Mouse (Mus musculus) CD4-positive naive resting alpha-beta T cell, adult 76 days (primary cell): Measurements from ENCODE around the gene 1810009A15Rik. TPM values are rescaled to one million over a fixed set of nuclear protein-coding genes. Genes with fewer than 3 reads are reported as not detected.

Source experiments
- total RNA-seq: library from RNA; stranded (reverse); gene quantifications from one replicate; pipeline ENCODE4 v1.2.4, GENCODE M21; 2023

1810009A15Rik gene
- total RNA-seq: 25.8 TPM

GRCm38 (mm10) chr19:8888511-8889385 is at the start of gene 1810009A15Rik, which contains the start of gene Gm49416:
Gene 1810009A15Rik (plus strand): TSS chr19:8888853.
Gene Gm49416 (plus strand): TSS chr19:8888926.

GRCm38 (mm10) chr19:8839103-8839907 is 49.3 kb upstream of the 1810009A15Rik start, which contains the start of gene Gng3:
Gene Gng3 (minus strand): TSS chr19:8839194.

GRCm38 (mm10) chr19:8850402-8850901 is 38.2 kb upstream of the 1810009A15Rik start, which contains the start of gene Lrrn4cl:
Gene Lrrn4cl (plus strand): TSS chr19:8850768.

GRCm38 (mm10) chr19:8871267-8872186 is 17.1 kb upstream of the 1810009A15Rik start, which contains the start of gene Ubxn1:
Gene Ubxn1 (plus strand): TSS chr19:8871496.

GRCm38 (mm10) chr19:8880311-8881033 is 8.2 kb upstream of the 1810009A15Rik start, which contains the start of gene Uqcc3:
Gene Uqcc3 (minus strand): TSS chr19:8880923.

GRCm38 (mm10) chr19:8883616-8884015 is 5.0 kb upstream of the 1810009A15Rik start, which contains the start of the genes Lbhd1 and Gm49403:
Gene Lbhd1 (plus strand): TSS chr19:8883732.
Gene Gm49403 (plus strand): TSS chr19:8883930.

GRCm38 (mm10) chr19:8892829-8893766 is 4.4 kb downstream of the 1810009A15Rik start, which contains the start of gene Ints5:
Gene Ints5 (plus strand): TSS chr19:8893005.

GRCm38 (mm10) chr19:8897865-8898495 is 9.3 kb downstream of the 1810009A15Rik start, which contains the start of gene Ganab:
Gene Ganab (plus strand): TSS chr19:8898071.

GRCm38 (mm10) chr19:8920073-8920736 is 31.6 kb downstream of the 1810009A15Rik start, which contains the start of gene B3gat3:
Gene B3gat3 (plus strand): TSS chr19:8920374.

GRCm38 (mm10) chr19:8929224-8930088 is 40.8 kb downstream of the 1810009A15Rik start, which contains the start of the genes Rom1 and Eml3:
Gene Rom1 (minus strand): TSS chr19:8929356.
Gene Eml3 (plus strand): TSS chr19:8929552.

Other genes starting within 250 kb of the 1810009A15Rik start
- not detected for gene Chrm1, start 225.1 kb upstream of the 1810009A15Rik start, total RNA-seq
- gene Slc3a2, start 165.5 kb upstream of the 1810009A15Rik start, total RNA-seq: 200 TPM
- gene Wdr74, start 153.0 kb upstream of the 1810009A15Rik start, total RNA-seq: 89.2 TPM
- gene 1700092M07Rik, start 148.1 kb upstream of the 1810009A15Rik start, total RNA-seq: 2.3 TPM
- 265 TPM for gene Stx5a, start 147.4 kb upstream of the 1810009A15Rik start, total RNA-seq
- 559 TPM for gene Nxf1, start 131.8 kb upstream of the 1810009A15Rik start, total RNA-seq
- 30.8 TPM for gene Tmem223, start 117.9 kb upstream of the 1810009A15Rik start, total RNA-seq
- 61.1 TPM for gene Tmem179b, start 114.4 kb upstream of the 1810009A15Rik start, total RNA-seq
- gene Taf6l, start 102.4 kb upstream of the 1810009A15Rik start, total RNA-seq: 9.8 TPM
- gene Polr2g, start 90.3 kb upstream of the 1810009A15Rik start, total RNA-seq: 50.4 TPM
- 0.26 TPM for gene Zbtb3, start 86.3 kb upstream of the 1810009A15Rik start, total RNA-seq
- 21.2 TPM for gene Ttc9c, start 69.5 kb upstream of the 1810009A15Rik start, total RNA-seq
- gene Hnrnpul2, start 68.8 kb upstream of the 1810009A15Rik start, total RNA-seq: 101 TPM
- 16.0 TPM for gene AC129217.1, start 59.1 kb upstream of the 1810009A15Rik start, total RNA-seq
- 37.6 TPM for gene Bscl2, start 51.4 kb upstream of the 1810009A15Rik start, total RNA-seq
- not detected for gene Gng3, start 49.7 kb upstream of the 1810009A15Rik start, total RNA-seq
- 0.91 TPM for gene Lrrn4cl, start 38.1 kb upstream of the 1810009A15Rik start, total RNA-seq
- 116 TPM for gene Ubxn1, start 17.4 kb upstream of the 1810009A15Rik start, total RNA-seq
- 36.2 TPM for gene Uqcc3, start 7.9 kb upstream of the 1810009A15Rik start, total RNA-seq
- gene Lbhd1, start 5.1 kb upstream of the 1810009A15Rik start, total RNA-seq: 9.4 TPM
- gene Gm49403, start 4.9 kb upstream of the 1810009A15Rik start, total RNA-seq: not detected
- 3.8 TPM for gene Gm49416, start 73 bp downstream of the 1810009A15Rik start, total RNA-seq
- 18.6 TPM for gene Ints5, start 4.2 kb downstream of the 1810009A15Rik start, total RNA-seq
- 134 TPM for gene Ganab, start 9.2 kb downstream of the 1810009A15Rik start, total RNA-seq
- gene B3gat3, start 31.5 kb downstream of the 1810009A15Rik start, total RNA-seq: 41.9 TPM
- 3.0 TPM for gene Rom1, start 40.5 kb downstream of the 1810009A15Rik start, total RNA-seq
- 70.7 TPM for gene Eml3, start 40.7 kb downstream of the 1810009A15Rik start, total RNA-seq
- gene Mta2, start 53.0 kb downstream of the 1810009A15Rik start, total RNA-seq: 172 TPM
- 39.7 TPM for gene Tut1, start 65.0 kb downstream of the 1810009A15Rik start, total RNA-seq
- 533 TPM for gene Eef1g, start 78.2 kb downstream of the 1810009A15Rik start, total RNA-seq
- gene Ahnak, start 100.4 kb downstream of the 1810009A15Rik start, total RNA-seq: 74.3 TPM
- not detected for gene Scgb1a1, start 199.1 kb downstream of the 1810009A15Rik start, total RNA-seq
- gene Asrgl1, start 246.8 kb downstream of the 1810009A15Rik start, total RNA-seq: 14.4 TPM